Mouse (Mus musculus) testis, adult 2 months (tissue): Measurements from ENCODE around the gene Serpinb7. TPM values are rescaled to one million over a fixed set of nuclear protein-coding genes. Genes with fewer than 3 reads are reported as not detected.

Experiments used
- H3K27ac ChIP-seq: fragments of 200-500 bp; 2 replicates; pipeline ENCODE4 v1.5.1; 2012; ENCODE audit warnings: low read depth, low read length; ENCODE audit not compliant: control insufficient read depth, insufficient read depth
- H3K27me3 ChIP-seq: fragments of 200-500 bp; 2 replicates; pipeline ENCODE4 v1.6.1; 2012; ENCODE audit warnings: mild to moderate bottlenecking, low read length, moderate library complexity; ENCODE audit not compliant: control insufficient read depth, insufficient read depth
- H3K36me3 ChIP-seq: fragments of 200-500 bp; 2 replicates; pipeline ENCODE4 v1.6.1; 2012; ENCODE audit warnings: mild to moderate bottlenecking, low read length; ENCODE audit not compliant: control insufficient read depth, insufficient read depth
- H3K4me1 ChIP-seq: fragments of 200-500 bp; 2 replicates; pipeline ENCODE4 v1.6.1; 2012; ENCODE audit warnings: low read length; ENCODE audit not compliant: control insufficient read depth, insufficient read depth
- H3K4me3 ChIP-seq: fragments of 200-500 bp; 2 replicates; pipeline ENCODE4 v1.5.1; 2012; ENCODE audit warnings: low read depth, mild to moderate bottlenecking, low read length, moderate library complexity, mixed read lengths; ENCODE audit not compliant: control insufficient read depth
- CTCF ChIP-seq: fragments of 200-500 bp; IDR thresholded peaks from 2 replicates; pipeline ENCODE4 v1.5.1; 2012; ENCODE audit warnings: low read depth, mild to moderate bottlenecking, inconsistent platforms, low read length, moderate library complexity; ENCODE audit not compliant: control insufficient read depth, insufficient read depth, insufficient replicate concordance
- POLR2A ChIP-seq: fragments of 200-500 bp; IDR thresholded peaks from 2 replicates; pipeline ENCODE4 v1.6.1; 2012; ENCODE audit warnings: low read depth, mild to moderate bottlenecking, inconsistent platforms, low read length, moderate library complexity; ENCODE audit not compliant: control insufficient read depth
- polyA plus RNA-seq: library from polyadenylated mRNA; depleted of rRNA; stranded (reverse); fragments of >200 nt; gene quantifications from 2 replicates; pipeline ENCODE4 v1.2.3, GENCODE M21; 2012; rRNA removed

Serpinb7 gene
- polyA plus RNA-seq, 1 experiment, result 0.09 TPM

- H3K4me3 ChIP-seq, result no peak overlapping the region
- no peaks in the 10 kb centered on the region for H3K36me3 ChIP-seq
- TF ChIP-seq CTCF, result peak; percentile 29; the same call in 1 of the 2 replicates
- no peak for TF ChIP-seq POLR2A
Measured at GRCm38 (mm10) chr1:107481452-107481851, 82.0 kb downstream of the Serpinb7 start.

GRCm38 (mm10) chr1:107489577-107489976 is 90.1 kb downstream of the Serpinb7 start:
- H3K27ac ChIP-seq, result no peak overlapping the region
- no peaks in the 10 kb centered on the region for H3K27me3 ChIP-seq
- H3K36me3 ChIP-seq, result no peaks in the 10 kb centered on the region
- no peak overlapping the region for H3K4me3 ChIP-seq
- TF ChIP-seq CTCF, result no peak
- TF ChIP-seq POLR2A, result no peak
- H3K4me1 ChIP-seq, result no peaks in the 10 kb centered on the region

More at GRCm38 (mm10) chr1:107481452-107481851, 82.0 kb downstream of the Serpinb7 start:
- Histone ChIP-seq H3K27me3 (no peaks in the 10 kb centered on the region), H3K4me1 (peaks cover 2% of the 10 kb centered on the region; the same call in 1 of the 2 replicates), H3K27ac (no peak overlapping the region)

GRCm38 (mm10) chr1:107496789-107497188 is 97.3 kb downstream of the Serpinb7 start:
- no peak for TF ChIP-seq POLR2A
- no peak for TF ChIP-seq CTCF
- no peak overlapping the region for H3K27ac ChIP-seq

DNA sequence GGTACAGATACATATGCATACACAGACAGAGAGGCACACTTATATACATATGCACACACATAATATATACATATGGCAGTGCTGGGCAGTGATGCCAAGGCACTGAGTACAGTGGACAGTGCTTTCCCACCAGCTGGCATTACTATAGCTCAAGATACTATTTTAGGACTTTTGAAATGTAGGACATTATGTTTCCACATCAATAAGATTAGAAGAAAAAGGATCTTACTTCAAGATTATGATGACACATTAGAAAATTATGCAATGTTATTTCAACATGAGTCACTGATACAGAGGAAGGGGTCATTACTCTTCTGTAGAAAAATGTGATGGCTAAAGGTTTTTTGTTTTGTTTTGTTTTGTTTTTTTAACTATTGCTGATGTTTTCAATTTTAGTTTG is 102.6 kb downstream of the Serpinb7 start:
- Histone ChIP-seq H3K4me1 (peaks cover 2% of the 10 kb centered on the region; the same call in 1 of the 2 replicates), H3K4me3 (no peak overlapping the region), H3K36me3 (no peaks in the 10 kb centered on the region), H3K27me3 (no peaks in the 10 kb centered on the region), H3K27ac (no peak overlapping the region)
- TF ChIP-seq POLR2A (no peak), CTCF (no peak)

More at GRCm38 (mm10) chr1:107496789-107497188, 97.3 kb downstream of the Serpinb7 start:
- Histone ChIP-seq H3K4me3 (no peak overlapping the region), H3K36me3 (no peaks in the 10 kb centered on the region), H3K27me3 (no peaks in the 10 kb centered on the region), H3K4me1 (peaks cover 2% of the 10 kb centered on the region; the same call in 1 of the 2 replicates)

Other genes starting within 250 kb of the Serpinb7 start
- gene Serpinb3b, start 121.3 kb upstream of the Serpinb7 start, polyA plus RNA-seq, result not detected in 2 replicates
- gene Serpinb3c, start 121.3 kb upstream of the Serpinb7 start, polyA plus RNA-seq, result not detected in 2 replicates
- not detected in 2 replicates for gene Serpinb11, start 38.5 kb upstream of the Serpinb7 start, polyA plus RNA-seq
- 0.12 and 0.17 TPM in 2 replicates for gene Serpinb2, start 111.8 kb downstream of the Serpinb7 start, polyA plus RNA-seq
- 0.07 and 0.32 TPM in 2 replicates for gene Serpinb8, start 190.4 kb downstream of the Serpinb7 start, polyA plus RNA-seq